Mouse (Mus musculus) spleen, adult 18-20 months (tissue): ENCODE measurements around the gene Med7.
A peak's percentile ranks its signal among the peaks of the same experiment; 100 is the strongest.
"Not testable (repeated sequence)": the region's sequence is repeated elsewhere in the genome, so short reads cannot be mapped to it uniquely, and the experiment has no call there.

Experiments used
- DNase-seq, 2 experiments: peaks; one replicate each; pipeline ENCODE4 v3.0.0; 2022; ENCODE audit warnings: mixed read lengths in 2 of 2

Med7 gene

DNA sequence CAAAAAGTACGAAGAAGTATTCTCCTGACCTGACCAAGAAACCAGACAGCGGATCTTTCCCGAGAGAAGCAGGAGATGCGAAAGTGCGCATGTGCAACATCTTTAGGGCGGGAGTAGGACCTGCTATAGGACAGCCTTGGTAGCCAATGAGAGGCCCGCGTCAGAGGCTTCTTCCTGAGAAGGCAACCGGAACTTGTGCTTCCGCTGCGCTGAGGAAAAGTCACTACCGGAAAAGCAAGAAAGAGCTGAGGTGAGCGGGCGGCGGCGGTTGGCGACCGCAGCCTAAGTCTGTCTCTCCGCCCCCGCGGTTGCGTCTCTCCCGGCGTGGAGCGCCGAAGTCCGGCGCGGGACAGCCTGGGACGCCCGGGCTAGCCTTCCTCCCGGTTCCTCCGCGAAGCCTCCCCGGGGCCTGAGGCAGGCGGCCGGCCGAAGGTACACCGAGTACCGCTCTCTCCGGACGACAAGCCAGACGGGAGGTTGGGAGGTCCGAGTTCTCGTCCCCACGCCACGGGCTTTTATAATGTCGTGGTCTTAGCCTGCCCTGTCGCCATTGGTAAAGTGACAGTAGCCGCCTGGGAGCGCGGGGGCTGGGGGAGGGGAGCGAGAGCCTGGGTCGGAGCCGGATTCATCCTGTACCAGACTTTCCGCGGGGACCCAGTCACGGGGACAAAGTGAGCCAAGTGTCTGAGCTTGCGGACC is at the start of gene Med7:
Gene Med7 (plus strand): TSS at position 166 of the 699 bp plus-strand sequence.
- peak; percentile 83 to 91 for DNase-seq

DNA sequence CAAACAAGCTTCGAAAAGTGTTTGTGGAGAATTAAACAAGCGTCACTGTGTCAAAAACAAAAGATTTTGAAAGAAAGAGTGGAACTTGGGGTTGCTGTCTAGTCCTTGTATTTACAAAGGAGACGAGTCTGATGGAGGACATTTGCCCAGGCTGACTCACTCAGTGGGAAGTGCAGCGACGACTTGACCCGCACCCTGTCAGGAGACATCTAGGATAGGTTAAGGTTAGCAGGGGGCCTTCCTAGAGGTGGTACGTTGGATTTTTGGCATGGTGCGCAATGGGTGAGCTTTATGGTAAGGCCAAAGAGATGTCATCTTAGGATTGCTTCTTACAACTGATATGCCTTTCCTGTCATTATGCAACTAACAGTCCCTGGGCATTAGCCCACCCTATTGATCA is 49.7 kb upstream of the Med7 start:
- no peak for DNase-seq

DNA sequence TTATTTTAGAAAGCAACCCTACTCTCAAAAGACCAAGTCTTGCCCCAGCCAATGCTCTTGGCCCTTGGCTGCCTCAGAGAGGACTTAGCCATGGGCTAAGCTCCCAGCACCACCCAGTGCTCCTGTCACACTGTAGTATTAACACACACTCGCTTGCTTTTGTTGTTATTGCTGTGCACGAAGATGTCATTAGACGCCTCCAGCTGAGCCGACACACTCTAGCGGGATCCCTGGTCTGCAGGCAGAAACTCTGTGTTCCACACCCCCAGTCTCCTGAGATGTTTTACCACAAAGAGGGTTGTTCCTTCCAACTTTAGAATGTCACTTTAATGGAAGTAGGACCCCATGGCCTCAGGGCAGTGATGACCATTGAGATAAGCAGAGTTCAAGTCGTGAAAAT is 48.3 kb upstream of the Med7 start:
- DNase-seq, result no peak

DNA sequence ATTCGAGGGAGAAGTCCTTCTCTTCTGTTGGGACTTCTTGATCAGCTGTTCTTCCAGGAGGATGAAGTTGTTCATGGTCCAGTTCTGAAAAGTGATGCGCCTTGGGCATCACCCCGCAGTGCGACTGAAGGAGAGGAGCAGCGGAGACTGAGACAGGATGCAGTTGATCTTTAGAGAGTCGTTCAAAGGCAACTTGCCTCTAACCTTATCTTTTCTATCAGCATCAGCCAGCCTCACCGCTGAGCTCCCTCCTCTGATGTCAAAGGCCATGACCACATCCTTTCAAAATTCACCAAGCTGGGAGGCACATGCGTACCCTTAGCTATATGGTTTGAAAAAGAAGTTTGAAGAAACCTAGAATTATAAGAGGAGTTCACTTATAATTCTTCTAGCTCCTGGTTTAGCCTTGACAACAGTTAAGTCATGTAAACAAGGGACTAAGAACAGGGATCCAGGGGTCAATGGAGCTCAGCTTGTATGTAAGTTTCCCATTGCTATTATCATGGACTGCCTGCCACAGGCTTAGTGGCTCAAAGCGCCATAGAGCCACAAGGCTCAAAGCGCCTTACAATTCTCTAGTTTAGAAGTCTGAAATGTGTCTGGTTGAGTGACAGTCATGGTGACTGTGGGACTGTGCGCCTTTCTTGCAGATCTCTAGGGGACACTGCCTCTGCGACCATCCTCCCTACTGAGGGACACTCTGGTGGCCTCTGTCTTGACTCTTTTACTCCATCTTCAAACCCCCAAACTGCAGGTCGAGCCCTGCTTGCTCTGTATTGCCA is 47.2 kb upstream of the Med7 start, which contains the start of gene Itk:
Gene Itk (minus strand): TSS at position 180 of the 782 bp plus-strand sequence.
- DNase-seq, result no peak

DNA sequence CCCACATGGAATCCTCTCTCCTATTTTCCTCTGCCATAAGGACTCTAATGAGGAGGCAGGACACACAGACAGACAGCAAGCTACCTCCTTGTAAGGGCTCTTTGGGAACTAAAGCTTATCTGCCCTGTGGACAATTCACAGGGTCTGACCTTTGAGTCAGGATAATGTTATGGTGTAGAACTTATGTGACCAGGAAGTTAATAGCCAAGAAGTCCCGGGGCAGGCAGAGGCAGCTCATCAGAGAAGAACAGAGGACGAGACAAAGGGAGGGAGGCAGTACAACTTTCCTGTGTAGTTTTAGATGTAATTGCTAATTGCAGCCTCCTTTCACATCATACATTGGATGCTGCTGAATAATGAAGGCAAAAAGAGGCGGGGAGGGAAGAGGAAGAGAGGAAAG is 46.1 kb upstream of the Med7 start:
- no peak for DNase-seq

DNA sequence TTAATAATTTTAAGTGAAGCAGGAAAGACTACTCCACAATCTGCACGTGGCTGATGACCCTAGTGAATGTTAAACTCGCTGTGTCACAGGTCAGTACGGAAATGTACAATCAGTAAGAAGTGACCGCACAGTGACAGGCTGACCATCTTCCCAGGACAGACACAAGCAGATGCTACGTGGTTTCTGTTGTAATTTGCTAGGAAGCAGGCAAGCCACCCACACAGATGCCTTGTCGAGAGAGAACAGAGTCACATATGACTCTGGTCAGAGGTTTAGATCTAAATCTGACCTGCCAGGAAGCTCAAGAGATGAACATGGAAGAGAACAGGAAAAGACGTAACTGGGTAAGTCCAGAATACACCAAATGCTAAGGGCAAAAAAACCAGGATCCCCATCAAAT is 43.8 kb upstream of the Med7 start:
- no peak for DNase-seq

DNA sequence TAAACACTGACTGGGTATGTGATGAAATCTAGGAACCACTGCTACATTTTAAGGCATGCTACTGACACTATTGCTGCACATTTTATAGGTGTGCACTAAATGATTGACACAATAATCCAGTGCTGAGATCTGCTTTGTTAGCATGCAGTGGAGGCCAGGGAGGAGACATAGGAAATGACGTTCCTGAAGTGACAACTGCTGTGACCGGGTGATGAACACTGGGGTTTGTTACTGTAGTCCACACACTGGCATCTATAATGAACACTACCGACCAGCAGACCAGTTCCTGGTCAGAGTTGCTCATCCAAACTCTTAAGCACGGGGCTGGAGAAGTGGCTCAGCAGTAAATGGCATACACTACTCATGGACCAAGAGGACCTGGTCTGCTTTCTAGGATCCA is 43.3 kb upstream of the Med7 start:
- DNase-seq, result no peak

DNA sequence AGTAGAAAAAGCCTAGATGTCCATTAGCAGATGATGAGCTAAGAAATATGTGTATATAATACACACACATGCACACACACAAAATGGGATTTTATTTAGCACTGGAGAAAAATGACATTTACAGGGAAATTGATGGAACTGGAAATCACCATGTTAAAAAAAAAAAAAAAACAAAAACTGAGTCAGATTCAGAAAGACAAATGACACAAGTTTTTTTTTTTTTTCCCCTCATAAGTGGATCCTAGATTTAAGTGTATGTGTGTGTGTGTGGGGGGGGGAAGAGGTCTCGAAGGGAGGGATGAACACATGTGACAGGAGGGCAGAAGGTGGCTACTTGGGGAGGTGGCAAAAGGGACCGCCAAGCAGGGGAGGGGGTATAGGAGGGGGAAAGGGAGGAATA is 41.6 kb upstream of the Med7 start:
- no peak for DNase-seq

DNA sequence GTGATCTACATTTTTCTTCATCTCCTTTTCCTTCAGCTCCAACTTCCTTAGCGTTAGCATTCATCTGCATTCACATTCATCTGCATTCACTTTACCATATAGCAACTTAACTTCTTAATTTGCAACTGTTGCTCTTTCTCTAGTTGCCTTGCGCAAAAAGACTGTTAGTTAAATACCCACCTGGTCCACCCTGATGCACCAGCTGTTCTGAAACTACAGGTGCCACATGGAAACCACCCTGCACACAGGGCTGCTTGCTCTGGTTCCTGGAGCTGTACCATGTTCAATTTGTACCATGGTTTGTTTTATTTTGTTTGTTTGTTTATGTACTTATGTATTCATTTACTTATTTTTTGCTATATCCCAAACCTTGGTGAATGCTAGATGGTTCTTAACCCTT is 41.0 kb upstream of the Med7 start:
- no peak for DNase-seq

DNA sequence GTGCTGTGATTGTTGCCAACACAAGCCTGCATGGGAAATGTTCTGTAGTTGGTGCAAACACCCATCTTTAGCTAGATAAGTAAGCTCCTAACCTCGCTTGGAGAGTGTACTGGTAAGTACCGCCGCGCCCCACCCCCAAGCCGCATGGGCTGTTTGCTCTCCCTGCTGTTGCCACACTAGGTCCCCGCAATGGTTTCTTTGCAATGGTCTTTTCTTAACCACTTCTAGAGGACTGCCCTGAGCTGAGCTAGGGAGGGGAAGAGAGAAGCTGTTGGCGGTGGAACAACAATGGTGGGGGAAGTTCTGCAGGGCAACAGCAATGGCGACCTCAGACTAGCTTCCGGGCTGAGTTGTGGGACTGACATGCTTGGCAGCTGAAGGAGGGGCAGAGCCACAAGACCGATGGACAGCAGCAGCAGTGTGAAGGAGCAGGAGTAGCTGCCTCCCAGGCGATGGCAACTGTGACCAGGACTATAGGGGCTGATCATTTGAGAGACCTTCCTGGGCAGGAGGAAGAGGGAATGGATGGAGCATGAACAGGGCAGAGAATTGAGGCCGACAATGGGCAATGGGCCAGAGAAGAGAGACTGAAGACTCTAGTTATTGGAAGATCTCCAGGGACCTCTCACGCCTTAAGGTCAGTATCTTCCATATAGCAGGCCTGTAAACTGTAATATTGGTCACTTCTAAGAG is 40.4 kb upstream of the Med7 start, which contains the start of gene Fam71b:
Gene Fam71b (plus strand): TSS at position 393 of the 693 bp plus-strand sequence.
- no peak for DNase-seq

DNA sequence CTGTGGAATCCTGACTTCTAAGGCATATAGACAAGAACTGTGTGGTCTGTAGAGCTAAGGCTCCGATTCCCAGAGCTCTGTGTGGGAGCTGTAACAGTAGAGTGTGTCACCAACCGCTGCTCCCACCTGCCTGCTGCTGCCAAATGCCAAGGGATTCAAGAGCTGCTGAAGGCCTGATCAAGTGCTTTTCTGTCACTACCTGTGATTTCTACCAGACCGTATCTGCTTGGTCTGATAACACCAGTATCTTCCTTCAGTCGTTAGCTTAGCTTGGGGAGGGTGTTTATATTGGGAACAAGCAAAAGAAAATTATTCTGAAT is 39.9 kb upstream of the Med7 start:
- DNase-seq, result no peak

DNA sequence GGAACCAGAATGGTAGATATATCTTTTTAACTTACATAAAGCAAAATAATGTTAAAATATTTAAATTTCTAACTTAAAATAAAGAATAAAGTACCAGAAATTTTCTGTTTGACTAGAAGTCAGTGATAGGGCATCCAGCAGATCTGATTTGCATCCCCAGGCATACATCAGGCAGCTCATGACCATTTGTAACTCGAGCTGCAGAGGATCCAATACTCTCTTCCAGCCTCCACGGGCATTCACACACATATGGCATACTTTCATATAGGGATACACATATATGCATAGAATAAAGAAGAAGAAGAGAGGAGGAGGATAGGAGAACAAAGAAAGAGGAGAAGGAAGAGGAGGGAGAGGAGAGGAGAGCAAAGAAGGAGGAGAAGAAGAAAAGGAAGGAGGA is 38.8 kb upstream of the Med7 start:
- DNase-seq, result no peak

DNA sequence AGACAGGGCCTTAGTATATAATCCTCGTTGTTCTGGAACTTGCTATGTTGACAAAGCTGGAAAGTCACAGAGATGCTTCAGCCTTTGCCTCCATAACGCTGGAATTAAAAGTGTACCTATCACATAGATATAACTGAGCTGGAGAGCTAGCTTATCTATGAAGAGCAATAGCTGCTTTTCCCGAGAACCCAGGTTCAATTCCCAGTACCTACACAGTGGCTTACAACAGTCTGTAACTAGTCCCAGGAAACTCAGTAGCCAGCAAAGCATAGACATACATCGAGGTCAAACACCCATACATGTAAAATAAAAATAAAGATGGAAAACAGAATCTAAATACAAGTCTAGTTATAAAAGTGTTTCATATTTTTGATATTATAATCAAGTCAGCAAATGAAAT is 38.3 kb upstream of the Med7 start:
- DNase-seq, result no peak

DNA sequence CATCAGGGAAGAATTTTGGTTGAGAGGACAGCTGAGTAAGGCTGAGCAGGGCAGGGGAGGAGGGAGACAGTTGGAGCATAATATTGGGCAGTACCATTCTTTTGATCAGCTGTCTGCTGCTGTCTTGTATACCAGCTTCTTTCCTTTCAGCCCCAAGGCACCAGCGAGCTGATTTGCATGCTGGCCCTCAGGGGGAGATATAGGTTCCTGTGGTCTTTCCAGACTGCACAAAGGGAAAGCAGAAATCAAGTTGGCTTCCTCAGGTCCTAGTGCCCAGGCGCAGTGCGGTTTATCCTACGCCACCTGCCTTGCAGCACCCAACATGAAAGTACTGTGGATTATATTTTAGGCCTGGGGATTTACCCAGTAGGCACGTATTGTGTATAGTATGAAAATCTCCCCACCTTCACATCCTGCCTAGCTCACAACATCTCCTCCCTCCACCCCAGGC is 37.8 kb upstream of the Med7 start:
- DNase-seq, result peak; percentile 60

DNA sequence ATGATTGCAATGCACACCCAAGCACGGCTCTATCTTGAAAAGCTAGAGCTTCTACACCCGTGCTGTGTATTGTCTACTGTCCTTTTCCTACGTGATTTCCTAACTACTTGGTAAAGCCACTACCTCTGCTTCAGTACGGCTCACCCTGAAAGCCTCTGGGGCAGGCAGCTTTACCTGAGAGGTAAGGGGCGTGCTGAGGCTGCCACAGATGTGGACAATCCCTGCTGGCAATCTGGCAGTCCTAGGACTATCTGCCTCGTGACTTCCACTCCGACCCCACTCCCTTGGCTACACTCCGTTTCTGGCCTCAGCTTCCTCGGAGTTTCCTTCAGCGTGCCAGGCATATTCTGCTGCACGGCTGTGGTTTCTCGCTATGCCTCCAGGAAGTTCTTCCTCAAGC is 35.2 kb upstream of the Med7 start:
- DNase-seq, result no peak

DNA sequence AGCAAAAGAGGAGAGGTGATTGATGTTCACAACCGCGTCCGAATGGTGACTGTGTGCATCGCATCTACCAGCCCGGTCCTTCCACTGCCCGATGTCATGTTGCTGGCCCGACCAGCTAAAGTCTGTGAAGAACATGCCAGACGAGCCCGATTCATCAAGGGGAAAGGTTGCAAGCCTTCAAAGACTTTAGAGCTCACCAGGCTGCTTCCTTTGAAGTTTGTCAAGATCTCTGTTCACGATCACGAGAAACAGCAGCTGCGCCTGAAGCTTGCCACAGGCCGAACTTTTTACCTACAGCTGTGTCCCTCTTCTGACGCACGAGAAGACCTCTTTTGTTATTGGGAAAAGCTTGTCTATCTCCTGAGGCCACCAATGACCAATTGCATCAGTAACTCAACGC is 31.7 kb upstream of the Med7 start:
- no peak for DNase-seq

DNA sequence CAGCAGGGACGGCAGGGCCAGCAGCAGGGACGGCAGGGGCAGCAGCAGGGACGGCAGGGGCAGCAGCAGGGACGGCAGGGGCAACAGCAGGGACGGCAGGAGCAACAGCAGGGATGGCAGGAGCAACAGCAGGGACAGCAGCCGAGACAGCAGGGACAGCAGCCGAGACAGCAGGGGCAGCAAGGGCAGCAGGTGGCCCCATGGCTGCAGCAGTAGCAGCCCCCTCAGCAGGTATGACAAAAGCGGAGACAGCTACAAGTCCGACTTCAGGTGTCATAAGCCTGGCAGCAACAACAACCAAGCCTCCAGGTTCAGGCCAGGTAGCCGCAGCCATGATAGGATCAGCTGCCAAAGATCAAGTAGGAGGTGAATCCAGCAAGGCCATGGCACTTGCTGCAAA is 30.0 kb upstream of the Med7 start:
- DNase-seq, result no peak

DNA sequence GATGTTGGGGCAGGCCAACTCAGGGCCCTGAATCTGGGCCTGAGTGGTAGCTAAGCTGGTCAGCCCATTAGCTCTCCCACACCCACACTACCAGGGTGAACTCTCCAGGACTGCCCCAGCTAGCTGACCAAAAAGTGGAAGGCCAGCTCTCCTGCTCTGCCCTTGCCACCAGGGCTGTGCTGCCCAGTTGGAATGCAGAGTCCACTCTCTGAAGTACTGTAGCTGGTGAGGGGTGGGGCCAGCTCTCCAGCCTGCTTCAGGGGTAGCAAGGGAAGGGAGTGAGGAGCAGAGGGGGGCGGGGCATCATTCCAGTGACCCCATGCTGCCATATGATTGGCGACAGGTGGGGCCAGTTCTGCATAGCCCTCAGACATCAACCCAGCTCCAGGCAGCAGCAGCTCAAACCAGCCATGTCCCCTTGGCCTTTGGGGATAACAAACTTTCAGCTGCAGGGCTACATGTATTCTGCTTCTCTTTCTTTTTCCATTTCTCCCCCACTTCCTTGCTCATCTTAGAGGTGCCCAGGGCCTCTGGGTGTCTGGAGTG is 26.6 kb upstream of the Med7 start:
- DNase-seq, result no peak

DNA sequence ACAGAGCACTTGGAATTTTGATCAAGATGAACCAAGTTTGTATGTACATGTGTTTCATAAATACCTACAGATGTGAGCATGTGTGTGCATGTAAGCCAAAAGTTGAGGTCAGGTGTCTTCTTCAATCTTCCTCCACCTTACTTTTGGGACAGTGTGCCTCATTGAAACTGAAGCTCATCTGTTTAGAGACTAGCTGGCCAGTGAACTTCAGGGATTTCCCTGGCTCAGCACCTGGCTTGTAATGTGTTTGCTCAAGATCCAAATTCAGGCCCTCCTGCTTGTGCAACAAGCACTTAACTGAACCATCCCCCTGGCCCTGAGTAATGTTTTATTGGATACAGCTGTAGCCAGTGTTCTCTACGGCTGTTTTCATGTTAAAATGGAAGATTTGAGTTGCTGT is 18.3 kb upstream of the Med7 start:
- no peak for DNase-seq

DNA sequence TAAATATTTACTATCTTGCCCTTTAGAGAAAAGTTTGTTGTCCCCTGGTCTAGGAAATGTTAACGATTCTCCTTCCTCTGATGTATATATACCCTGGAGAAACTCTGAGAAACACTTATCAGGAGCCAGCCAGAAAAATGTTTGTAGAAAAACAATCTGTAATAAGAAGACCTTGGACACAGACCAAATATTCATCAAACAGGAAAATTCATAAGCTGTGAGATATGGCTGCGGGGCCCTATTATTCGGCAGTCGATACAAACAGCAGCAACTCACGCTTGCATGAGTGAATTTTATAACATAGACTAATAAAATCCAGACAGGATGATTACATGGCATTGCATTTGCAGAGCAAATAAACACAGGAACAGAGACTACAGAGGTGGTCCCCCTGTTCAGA is 17.9 kb upstream of the Med7 start:
- DNase-seq, result no peak

DNA sequence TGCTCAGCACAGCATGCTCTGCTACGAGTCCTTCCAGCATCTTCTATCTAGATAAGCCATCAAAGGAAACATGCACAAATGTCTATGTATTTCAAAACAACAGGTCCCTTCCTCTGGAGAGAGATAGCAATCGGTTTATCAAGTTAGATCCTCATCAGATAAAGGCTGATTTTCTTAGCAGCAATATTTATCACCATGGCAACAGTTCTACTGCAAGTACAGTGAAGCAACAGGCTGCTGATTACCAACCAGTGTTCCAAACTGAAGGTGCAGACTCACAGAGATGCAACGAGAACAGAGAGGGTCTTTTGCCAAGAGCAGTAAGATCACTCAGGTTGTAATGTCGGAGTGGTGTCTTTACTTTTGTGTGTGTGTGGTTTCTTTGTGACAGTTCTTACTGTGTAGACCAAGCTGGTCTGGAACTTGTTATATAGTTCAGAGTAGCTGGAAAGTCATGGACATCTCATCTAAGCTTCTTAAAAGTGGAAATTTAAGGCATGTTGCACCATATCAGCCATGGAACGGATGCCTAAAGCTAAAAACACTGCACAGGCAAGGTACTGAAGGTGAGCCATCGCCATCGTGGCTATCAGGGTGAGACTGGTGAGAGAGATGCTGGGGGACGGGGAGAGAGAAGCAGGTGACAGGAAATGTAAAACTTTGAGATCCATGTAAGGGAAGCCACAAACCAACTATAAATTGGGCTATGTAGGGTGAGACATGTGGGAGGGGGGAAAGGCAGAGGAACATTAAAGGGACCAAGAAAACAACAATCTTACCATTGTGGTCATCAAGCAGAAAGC is 15.4 kb upstream of the Med7 start:
- DNase-seq, result no peak

DNA sequence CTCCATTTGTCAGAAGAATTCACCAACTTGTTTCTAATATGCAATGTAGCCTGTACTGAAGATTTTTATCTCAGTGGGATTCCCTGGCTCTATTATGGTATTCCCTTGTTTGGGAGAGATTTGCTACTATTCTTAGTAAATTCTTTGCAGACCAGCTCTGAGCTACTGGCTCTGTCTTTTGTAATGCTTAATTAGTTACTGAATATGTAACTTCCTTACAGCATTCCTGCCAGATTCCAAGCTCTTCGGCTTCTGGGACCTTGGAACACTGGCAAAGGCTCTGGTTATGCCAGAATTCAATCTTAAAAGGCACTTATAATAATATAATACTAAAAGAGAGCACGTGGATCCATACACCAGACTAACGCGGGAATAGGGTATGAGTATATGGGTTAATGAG is 8.6 kb upstream of the Med7 start:
- DNase-seq, result not testable (repeated sequence)

DNA sequence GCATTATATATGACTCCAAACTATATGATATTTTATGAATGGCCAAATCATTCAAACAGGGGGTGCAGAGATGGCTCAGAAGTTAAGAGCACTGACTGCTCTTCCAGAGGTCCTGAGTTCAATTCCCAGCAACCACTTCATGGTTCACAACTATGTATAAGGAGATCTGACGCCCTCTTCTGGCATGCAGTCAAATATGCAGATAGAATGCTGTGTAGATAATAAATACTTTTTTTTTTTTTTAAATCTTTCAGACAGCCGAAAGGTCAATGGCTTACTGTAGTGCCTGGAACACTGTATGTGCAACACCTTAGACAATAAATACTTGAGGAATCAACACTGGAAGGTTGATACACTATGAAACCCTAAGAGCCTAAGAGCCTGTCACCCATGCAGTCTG is 6.6 kb upstream of the Med7 start:
- DNase-seq, result no peak
